Mouse (Mus musculus): ENCODE data around the gene C1ql1.

- TF ChIP-seq CTCF (IDR thresholded peaks at IDR 0.05; ENCODE audit: low read depth, low read length), result no peak
- TF ChIP-seq POLR2A (IDR thresholded peaks at IDR 0.05; ENCODE audit: extremely low read depth, insufficient read depth, low read length), result no peak
Measured at GRCm38 (mm10) chr11:102946992-102947343, 480 bp upstream of the C1ql1 start.
